Mouse (Mus musculus): Measurements from ENCODE around the gene Minar1. TPM values are rescaled to one million over a fixed set of nuclear protein-coding genes. Genes with fewer than 3 reads are reported as not detected.

Gene Minar1
- polyA plus RNA-seq (2012; rRNA removed) = 0.12 TPM in 1 of 2 replicates, not detected in the other

DNA sequence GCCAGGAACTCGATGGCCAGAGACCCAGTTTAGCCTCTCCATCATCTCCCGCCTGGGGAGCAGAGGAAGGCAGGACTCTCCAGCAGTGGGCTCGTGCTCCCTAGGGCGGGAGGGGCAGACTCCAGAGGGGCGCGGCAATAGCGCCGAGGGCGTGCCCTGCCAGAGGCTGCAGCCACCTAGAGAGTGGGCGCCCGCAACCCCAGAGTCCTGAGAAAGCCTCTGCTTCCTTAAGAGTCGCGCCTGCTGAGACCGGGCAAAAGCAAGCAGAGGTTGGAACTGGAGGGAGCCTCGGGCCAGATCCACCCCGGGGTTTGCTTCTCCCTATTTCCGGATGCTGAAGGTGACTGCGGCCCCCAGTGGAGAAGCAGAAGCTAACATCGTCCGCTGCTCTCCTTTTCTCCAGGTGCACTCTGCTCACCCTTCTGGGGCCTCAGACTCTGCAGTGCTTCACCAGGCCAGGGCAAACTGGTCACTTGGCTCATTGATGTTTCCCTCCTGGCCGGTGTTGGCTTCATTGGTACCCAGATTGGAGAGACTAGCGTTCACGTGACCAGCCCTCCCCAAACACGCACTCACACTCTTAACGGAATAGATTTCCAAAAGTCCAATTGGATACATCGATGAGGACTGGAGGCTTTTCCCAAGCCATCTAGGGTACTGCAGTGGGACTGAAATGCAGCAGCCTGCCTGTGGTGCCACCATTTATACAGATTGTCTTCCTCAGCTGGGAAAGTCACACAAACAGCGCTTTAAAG, at the start of gene Minar1:
TSS of gene Minar1 (minus strand) at position 120 of the 755 bp plus-strand sequence.

Other genes with a start within 250 kb of the Minar1 start
- 147 and 165 TPM in 2 replicates for gene Tmed3, start 81.9 kb upstream of the Minar1 start, polyA plus RNA-seq (2012; rRNA removed)
- not detected in 2 replicates for gene Ankrd34c, start 115.3 kb upstream of the Minar1 start, polyA plus RNA-seq (2012; rRNA removed)